Mouse (Mus musculus) left cerebral cortex, postnatal 25 days (tissue): ENCODE data around the gene Cdon. TPM values are rescaled to one million over a fixed set of nuclear protein-coding genes. Genes with fewer than 3 reads are reported as not detected.

ENCODE experiments used
- DNase-seq, 2 experiments: peaks; one replicate each; pipeline ENCODE4 v3.0.0; 2022; ENCODE audit warnings: low spot score in 2 of 2, mixed read lengths in 1 of 2
- intact Hi-C: fragments of 180-260 bp; cut with DNase I; formaldehyde crosslinking; loops from one replicate; pipeline ENCODE4 v1.15.1; 2025
- total RNA-seq, 2 experiments: library from RNA; stranded (reverse); gene quantifications; 2 replicates each; pipeline ENCODE4 v1.2.3; 2021

Gene Cdon
- total RNA-seq, 2 experiments from 2014 or later = 7.4 to 7.7 TPM

DNA sequence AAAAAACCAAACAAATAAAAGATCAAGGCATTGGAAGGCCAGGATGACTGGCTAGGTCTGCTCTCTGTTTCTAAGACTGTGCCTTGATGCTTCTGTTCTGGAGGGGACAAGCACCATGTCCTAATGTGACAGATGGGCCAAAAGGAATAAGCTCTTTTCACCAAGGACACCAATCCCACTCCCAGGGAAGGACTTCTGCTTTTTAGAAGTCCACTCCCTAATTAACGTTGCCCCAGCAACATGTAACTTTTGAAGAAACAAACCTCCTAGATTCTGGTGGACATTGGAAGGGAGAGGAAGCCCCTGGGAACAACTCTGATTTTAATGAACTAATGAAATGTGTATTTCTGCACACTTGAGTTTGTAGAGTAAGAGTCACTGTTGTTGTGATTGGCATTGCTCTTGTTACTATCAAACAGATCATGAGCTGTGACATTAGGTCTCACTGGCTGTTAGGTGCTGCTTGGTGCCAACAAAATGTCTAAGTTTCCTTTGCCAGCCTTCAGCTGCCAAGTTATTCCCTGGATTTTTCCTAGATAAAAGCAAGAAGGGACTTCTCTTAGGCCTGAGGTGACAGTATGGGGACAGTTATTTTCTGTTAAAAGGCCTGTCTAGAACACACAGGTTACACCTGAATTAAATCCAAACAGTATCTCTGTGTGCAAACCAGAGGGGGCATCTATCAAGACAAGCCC is 102.0 kb downstream of the Cdon start:
- DNase-seq = no peak

DNA sequence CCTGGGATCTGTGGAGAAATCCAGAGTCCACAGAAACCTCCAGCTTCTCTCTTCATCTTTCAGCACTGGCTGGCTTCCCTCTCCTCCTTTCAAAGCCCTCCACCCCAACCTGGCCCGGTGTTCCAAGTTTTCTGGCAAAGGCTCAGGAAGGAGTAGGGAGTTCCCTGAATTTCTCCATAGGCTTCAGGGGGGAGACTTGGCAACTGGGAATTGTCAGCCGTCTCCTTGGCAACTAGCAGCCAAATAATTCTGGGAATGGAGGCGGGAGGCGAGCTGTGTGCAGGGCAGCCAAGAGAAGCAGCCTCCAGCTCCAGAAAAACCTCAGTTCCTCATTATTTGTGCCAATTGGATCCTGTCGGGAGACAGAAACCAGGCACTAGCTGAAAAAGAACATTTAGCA is 102.6 kb downstream of the Cdon start:
- intact Hi-C loops = loop anchor here (5.0 kb wide), 1 partner anchor 41 kb away; no protein-coding TSS in a partner anchor
- peak; percentile 63 to 87 for DNase-seq

More for the DNA sequence above, 102.0 kb downstream of the Cdon start:
- intact Hi-C loops = loop anchor here (5.0 kb wide), 1 partner anchor 41 kb away; no protein-coding TSS in a partner anchor

DNA sequence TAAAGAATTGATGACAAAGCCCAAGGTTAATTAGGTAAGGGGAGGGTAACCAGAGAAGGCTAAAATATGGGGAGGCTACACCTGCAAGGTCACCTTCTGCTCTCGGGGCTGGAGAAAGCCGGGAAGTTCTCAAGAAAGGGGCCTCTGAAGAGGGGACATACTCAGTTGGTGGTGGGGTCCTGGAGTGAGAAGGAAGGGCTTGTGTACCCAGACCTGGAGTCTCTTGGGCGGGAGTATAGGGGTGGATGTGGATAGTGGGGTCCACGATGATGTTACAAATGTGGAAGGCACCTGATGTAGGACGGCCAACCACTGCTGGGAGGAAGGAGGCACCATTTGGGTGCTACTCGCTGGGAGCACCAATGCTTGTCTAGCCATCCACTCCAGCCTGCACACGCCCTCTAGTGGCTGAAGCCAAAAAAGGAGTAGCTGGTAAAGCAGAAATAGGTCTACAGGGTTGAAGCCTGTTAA is 103.0 kb downstream of the Cdon start:
- DNase-seq = peak; percentile 77 to 88
- intact Hi-C loops = loop anchor here (1.0 to 5.0 kb wide), 3 partner anchors 42 to 242 kb away; no protein-coding TSS in a partner anchor

DNA sequence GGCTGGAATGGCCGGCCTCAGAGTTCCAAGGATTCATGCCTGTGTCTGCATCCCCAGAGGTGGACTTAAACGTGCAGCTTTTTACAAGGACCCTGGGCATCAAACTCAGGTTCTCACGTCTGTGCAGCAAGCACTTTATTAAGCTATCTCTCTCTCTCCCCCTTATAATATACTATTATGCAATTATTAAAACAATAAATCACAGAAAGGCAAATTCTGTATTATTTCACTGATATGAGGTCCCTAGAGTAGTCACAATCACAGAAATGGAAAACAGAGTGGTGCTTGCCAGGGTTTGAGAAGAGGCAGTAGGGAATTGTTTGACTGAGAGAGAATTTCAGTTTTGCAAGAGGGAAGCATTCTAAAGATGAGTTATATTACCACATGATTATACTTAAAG is 108.2 kb downstream of the Cdon start:
- intact Hi-C loops = no loop called here
- DNase-seq = no peak

DNA sequence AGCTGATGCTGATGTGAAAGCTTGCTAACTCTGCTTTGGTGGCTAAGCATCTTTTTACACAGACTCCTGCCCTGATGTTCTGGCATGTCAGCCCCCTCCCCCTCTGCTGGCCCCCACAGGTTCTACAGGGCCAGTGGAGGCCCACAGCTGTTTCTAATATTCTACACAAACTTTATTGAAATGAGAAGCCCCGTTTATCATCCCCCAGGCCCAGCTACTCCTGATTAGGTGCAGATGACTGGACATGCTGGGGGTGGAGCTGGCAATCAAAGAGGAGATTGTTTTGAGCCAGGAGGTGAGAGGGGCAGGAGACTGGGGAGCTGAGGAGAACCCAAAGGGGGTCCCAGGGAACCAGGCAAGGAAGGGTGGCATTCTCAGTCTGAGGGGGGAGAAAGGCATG is 108.9 kb downstream of the Cdon start:
- no peak for DNase-seq
- intact Hi-C loops = no loop called here

DNA sequence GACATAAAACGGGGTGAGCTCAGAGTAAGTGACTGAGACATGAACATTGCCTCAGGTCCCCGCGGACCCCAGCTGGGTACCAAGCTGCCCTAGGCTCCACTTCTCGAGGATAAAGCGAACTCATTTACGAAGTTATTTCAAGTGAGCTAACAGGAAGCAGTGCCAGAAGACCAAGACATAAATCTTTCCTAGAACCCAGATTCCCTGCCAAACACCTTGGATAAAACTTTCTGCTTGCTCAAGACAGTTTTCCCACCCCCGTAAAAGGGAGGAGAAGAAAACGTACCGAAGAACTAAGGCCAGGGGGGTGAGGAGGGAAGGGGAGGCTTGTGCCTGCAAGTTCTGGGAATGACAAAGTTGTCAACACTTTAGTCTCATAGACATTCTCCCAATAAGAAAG is 112.3 kb downstream of the Cdon start:
- intact Hi-C loops = no loop called here
- DNase-seq = no peak

DNA sequence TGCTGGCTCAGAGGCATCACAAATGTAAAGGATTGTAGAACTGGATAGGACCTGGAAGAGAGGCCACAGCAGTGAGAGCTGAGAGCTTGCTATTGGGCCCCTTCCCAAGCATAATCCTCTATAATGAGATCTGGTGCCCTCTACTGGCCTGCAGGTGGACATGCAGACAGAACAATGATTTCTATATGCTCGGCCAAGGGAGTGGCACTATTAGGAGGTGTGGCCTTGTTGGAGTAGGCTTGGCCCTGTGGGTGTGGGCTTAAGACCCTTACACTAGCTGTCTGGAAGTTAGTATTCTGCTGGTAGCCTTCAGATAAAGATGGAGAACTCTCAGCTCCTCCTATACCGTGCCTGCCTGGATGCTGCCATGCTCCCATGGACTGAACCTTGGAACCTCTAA is 114.2 kb downstream of the Cdon start:
- DNase-seq = peak; percentile 60 to 61
- intact Hi-C loops = loop anchor here (1.0 kb wide), 1 partner anchor 253 kb away; no protein-coding TSS in a partner anchor

DNA sequence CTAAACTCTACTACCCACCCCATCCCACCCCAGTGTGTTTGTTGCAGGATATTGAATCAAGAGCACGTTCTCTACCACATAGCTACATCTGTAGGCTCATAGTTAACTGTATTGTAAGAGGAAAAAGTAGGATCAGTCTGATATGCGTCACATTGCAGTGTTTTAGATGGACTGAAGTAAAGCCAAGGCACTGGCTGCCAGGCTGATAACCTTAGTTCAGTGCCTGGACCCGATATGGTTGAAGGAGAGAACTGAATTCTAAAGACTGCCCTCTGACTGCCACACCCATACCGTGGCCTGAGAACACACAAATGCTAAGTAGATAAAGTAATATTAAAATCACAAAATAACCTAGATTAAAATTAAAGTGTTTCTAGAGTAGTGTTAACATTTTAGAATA is 114.9 kb downstream of the Cdon start:
- no peak for DNase-seq
- intact Hi-C loops = loop anchor here (1.0 kb wide), 1 partner anchor 254 kb away; no protein-coding TSS in a partner anchor

DNA sequence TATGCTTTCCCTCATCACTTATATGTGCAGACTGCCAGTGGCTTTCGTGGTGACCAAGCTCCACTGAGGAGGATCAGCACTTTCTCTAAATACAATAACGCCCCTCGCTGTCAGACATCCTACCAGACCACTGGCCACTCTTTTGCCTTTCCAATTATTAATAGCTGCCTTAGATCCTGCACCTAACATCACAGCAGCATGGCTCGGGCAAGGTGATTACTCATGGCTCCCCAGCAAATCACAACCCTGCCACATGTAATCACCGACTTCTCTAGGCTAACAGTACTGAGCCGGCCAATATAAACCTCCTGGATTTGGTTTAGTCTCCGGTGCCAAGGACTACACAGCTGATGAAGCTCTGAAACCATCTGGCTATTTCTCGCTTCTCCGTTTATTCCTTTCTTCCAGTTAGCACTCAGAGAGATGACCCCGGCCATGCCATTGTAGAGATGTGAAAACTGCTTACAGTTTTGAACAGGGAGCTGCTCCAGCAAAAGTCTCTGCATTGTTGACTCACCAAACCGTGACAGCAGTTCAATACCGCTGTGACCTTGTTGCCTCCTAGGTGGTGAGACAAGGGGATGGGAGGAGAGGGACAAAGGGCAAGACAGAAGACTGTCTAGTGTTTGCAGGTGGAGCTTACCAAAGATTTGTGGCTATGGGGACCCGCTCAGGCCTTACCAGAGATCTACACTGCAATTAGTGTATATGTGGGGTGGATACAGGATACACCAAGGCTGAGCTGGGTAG is 118.2 kb downstream of the Cdon start:
- no peak for DNase-seq
- intact Hi-C loops = no loop called here

DNA sequence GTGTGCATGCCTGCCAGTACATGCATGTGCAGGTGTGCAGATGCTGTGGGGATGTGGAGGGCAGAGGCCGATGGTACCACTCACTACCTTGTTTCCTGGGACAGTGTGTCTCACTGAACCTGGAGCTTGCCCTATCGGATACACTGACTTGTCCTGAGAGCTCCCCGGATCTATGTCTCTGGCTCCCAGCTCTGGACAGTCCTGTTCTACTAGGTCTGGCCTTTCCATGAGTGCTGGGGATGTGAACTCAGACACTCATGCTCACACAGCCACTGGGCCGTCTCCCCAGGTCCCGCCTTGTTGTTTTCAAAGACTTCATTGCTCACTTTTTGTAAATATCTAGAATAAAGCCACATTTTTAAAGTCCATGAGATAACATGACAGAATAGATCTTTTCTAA is 120.1 kb downstream of the Cdon start:
- intact Hi-C loops = loop anchor here (5.0 kb wide), 1 partner anchor 119 kb away; the partner anchor contains the start of gene Cdon
- DNase-seq = no peak

DNA sequence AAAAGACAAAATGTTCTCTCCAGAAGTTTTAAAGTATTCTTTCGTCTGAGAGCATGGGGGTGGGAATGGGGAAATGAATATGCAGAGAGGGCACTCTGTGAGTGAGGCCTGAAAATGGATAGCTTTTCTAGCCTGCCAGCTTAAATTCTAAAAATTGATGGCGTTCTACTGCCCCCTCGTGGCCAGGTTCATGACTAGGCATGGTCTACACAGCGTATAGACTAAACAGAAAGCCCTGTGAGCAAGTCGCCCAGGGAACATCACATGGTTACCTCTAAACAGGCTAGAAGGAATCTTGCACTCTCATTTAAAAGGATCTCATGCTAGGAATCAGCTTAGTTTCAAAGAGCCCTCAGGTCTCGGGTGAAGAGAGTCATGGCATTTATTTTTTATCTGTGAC is 120.6 kb downstream of the Cdon start:
- DNase-seq = peak; percentile 73 to 80
- intact Hi-C loops = loop anchor here (5.0 kb wide), 1 partner anchor 119 kb away; the partner anchor contains the start of gene Cdon

DNA sequence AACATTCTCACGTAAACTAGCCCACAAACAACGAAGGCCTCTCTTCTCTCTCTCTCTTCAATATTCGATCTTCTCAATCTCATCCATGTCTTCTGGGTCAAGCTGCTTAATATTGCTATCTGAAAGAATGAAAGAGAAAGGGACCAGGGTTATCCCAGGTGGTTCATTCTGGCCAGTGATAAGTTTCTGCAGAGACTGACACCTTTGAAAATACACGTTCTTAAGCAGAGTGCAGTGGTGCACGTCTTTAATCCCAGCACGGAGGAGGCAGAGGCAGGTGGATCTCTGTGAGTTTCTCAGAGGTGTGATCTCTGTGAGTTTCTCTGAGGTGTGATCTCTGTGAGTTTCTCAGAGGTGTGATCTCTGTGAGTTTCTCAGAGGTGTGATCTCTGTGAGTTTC is 121.0 kb downstream of the Cdon start:
- intact Hi-C loops = loop anchor here (5.0 kb wide), 1 partner anchor 120 kb away; the partner anchor contains the start of gene Cdon
- no peak for DNase-seq

DNA sequence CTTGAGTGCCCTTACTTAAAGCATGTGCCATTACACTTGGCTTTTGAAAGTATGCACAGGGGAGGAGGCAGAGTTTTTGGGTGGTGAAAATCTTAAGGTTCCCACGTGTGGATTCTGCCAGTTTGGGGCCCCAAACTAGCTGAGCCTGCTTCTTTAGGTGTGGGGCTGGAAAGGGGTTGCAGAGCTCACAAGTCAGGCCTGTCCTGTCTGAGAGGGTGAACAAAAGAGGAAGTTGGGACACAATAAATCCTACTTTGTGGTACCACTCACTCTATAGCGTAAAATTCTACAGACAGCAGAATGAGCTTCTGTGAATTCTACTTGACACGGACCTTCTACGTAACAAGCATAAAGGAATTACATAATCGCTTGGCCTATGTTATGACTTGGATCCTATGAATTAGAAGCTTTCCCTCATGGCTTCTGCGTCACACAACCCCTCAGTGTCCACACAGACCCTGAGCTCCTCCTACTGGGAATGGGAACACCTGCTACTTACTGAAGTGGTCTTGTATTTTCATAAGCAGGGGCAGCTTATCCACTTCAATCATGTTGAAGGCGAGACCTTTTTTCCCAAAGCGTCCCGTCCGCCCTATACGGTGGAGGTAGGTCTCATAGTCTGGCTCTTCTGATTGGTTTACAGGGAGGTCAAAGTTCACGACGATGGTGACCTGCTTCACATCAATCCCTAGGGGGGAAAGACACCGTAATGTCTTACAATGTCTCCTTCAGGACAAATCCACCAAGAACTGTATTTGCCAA is 122.4 kb downstream of the Cdon start:
- DNase-seq = no peak
- intact Hi-C loops = loop anchor here (5.0 kb wide), 1 partner anchor 121 kb away; the partner anchor contains the start of gene Cdon

DNA sequence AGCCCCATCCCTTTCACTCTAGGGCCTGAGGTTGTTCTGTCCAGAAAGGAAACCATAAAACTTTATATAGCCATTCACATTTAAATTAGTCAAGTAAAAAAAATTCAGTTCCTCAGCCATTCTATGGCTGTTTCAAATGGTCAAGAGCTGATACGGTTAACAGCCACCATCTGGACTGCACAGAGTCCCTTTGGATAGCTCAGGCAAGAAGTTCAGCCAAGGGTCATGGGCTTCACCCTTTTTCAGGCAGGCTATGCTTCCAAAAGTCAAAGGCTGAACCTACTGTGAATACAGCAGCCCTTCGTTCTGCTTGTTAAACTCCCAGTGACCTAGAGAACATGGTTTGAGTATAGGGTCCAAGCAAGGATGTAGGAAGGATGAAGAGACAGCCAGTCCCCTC is 123.7 kb downstream of the Cdon start:
- no peak for DNase-seq
- intact Hi-C loops = loop anchor here (5.0 kb wide), 1 partner anchor 122 kb away; the partner anchor contains the start of gene Cdon

DNA sequence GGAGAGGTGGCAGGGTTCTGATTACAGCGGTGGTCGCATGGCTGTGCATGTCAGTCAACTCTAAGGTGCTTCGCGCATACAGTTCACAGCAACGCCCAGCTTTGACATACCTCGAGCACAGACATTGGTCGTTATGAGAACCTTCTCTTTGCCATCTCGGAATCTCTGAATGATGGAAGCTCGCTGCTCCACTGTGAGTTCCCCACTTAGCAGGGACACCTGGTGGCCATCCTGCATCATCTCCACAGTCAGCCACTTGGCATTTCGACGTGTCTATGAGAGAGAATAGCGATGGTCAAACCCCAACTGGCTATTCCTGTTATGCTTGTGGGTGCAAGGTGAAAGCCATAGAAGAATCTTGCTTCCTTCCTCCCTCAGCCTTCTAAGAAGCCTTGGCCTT is 124.8 kb downstream of the Cdon start:
- DNase-seq = peak in 1 of 2 experiments; percentile 30
- intact Hi-C loops = no loop called here

DNA sequence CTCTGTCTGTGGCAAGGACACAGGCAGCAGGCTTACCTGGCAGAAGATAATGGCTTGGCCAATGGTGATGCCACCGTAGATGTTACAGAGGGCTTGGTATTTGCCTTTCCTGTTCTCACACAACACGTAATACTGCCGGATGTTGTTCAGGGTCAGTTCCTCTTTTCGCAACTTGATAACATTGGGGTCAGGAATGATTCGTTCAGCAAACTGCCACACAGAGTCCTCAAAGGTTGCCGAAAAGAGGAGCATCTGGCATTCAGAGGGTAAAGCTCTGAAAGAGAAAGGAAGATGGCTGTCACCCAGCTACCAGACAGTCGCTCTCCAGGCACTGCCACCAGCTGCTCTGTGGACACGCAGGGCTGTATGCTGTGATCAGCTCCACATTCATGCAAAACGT is 125.8 kb downstream of the Cdon start:
- DNase-seq = no peak
- intact Hi-C loops = no loop called here

DNA sequence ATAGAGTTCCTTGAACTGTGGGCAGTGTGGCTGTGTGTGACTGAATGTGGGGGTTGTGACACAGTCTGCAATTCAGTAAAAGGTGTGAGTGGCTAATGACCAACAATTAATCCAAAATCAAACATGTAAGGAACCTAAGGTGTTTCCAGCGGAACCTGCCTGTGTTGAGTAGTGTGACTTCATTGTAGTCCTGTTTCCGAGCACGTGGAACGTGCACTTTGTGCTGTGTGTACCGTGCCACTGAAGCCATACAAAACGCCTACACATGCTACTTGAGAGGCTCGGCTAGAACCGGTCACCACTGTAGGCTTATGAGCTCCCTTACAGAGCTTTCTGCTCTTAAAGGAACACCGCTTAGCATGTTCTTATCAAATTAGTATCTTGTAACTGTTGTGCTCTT is 127.5 kb downstream of the Cdon start:
- DNase-seq = no peak
- intact Hi-C loops = no loop called here

DNA sequence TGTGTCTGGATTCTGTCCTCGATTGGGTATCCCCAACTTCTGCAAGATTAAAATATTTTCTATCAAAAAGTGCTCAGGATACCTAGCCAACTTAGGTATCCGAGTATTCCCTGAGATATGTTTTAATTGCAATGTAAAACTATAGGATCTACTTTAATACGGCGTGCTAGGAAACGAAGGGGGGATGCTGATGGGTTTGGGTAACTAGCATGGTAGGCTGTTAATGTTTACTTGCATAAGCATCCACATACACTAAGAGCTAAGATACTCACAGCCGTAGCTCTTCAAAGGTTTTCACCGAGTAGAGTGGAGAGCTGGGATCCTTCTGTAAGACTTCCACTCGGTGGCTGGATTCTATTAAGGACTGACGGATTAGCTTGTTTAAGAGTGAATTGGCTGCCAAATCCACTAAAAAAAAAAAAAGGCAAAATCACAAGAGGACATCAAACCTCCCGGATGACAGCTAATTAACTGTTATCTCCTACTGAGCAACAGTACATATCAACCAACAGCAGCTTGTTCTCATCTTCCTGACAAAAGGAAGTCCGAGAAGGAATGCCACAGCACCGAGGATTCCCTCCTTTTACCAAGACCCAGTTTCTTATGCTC is 135.7 kb downstream of the Cdon start:
- intact Hi-C loops = no loop called here
- no peak for DNase-seq
